Mouse (Mus musculus) cortical plate, adult 2 months (tissue): ENCODE data around the gene Lypd1. TPM values are rescaled to one million over a fixed set of nuclear protein-coding genes. Genes with fewer than 3 reads are reported as not detected.

Experiments used
- H3K27ac ChIP-seq: fragments of 200-500 bp; 2 replicates; pipeline ENCODE4 v1.5.1; 2012; ENCODE audit warnings: low read length, control low read depth, inconsistent platforms; ENCODE audit not compliant: insufficient read depth
- H3K4me1 ChIP-seq: fragments of 200-500 bp; 2 replicates; pipeline ENCODE4 v1.6.1; 2011; ENCODE audit warnings: low read length; ENCODE audit not compliant: control insufficient read depth, insufficient read depth
- H3K4me3 ChIP-seq: fragments of 200-500 bp; 2 replicates; pipeline ENCODE4 v1.5.1; 2011; ENCODE audit warnings: mild to moderate bottlenecking, low read length, control low read depth; ENCODE audit not compliant: insufficient read depth
- CTCF ChIP-seq: fragments of 200-500 bp; IDR thresholded peaks from 2 replicates; pipeline ENCODE4 v1.5.1; 2011; ENCODE audit warnings: mild to moderate bottlenecking, control low read depth, low read length; ENCODE audit not compliant: insufficient read depth; ENCODE audit errors: extremely low read depth
- POLR2A ChIP-seq: fragments of 200-500 bp; IDR thresholded peaks from 2 replicates; pipeline ENCODE4 v1.6.1; 2011; ENCODE audit warnings: mild to moderate bottlenecking, low read length, control low read depth; ENCODE audit not compliant: insufficient read depth; ENCODE audit errors: extremely low read depth
- polyA plus RNA-seq: library from polyadenylated mRNA; depleted of rRNA; stranded (reverse); fragments of >200 nt; gene quantifications from 2 replicates; pipeline ENCODE4 v1.2.3, GENCODE M21; 2012; rRNA removed

Lypd1 gene
- polyA plus RNA-seq, result 104 and 137 TPM in 2 replicates

GRCm38 (mm10) chr1:125912601-125913600 lies at the start of gene Lypd1:
Lypd1 (minus strand) TSS chr1:125913101.
- H3K4me1 ChIP-seq, result no peaks in the 10 kb centered on the region
- TF ChIP-seq CTCF, result no peak
- TF ChIP-seq POLR2A, result no peak
- H3K4me3 ChIP-seq, result peak within 1 kb of the TSS; percentile 62
- no peak within 1 kb of the TSS for H3K27ac ChIP-seq

- Histone ChIP-seq H3K4me3 (no peak overlapping the region), H3K27ac (no peak overlapping the region), H3K4me1 (no peaks in the 10 kb centered on the region)
- TF ChIP-seq CTCF, result no peak
- TF ChIP-seq POLR2A, result no peak
These were observed 38.1 kb upstream of the Lypd1 start for GRCm38 (mm10) chr1:125951026-125951425.

GRCm38 (mm10) chr1:125949076-125949475 lies 36.2 kb upstream of the Lypd1 start:
- Histone ChIP-seq H3K4me1 (no peaks in the 10 kb centered on the region), H3K27ac (no peak overlapping the region), H3K4me3 (no peak overlapping the region)
- TF ChIP-seq POLR2A, result no peak
- no peak for TF ChIP-seq CTCF

- Histone ChIP-seq H3K4me1 (no peaks in the 10 kb centered on the region), H3K27ac (no peak overlapping the region), H3K4me3 (no peak overlapping the region)
- TF ChIP-seq CTCF, result no peak
- TF ChIP-seq POLR2A, result no peak
These were observed 32.2 kb upstream of the Lypd1 start for GRCm38 (mm10) chr1:125945136-125945535.

- H3K4me1 ChIP-seq, result no peaks in the 10 kb centered on the region
- H3K4me3 ChIP-seq, result no peak overlapping the region
- no peak overlapping the region for H3K27ac ChIP-seq
- TF ChIP-seq CTCF (no peak), POLR2A (no peak)
These were observed 30.4 kb upstream of the Lypd1 start for GRCm38 (mm10) chr1:125943305-125943704.

- Histone ChIP-seq H3K27ac (no peak overlapping the region), H3K4me3 (no peak overlapping the region), H3K4me1 (no peaks in the 10 kb centered on the region; the same call in 1 of the 2 replicates)
- no peak for TF ChIP-seq CTCF
- TF ChIP-seq POLR2A, result no peak
These were observed 12.6 kb upstream of the Lypd1 start for GRCm38 (mm10) chr1:125925486-125925885.

GRCm38 (mm10) chr1:125923062-125923461 lies 10.2 kb upstream of the Lypd1 start:
- Histone ChIP-seq H3K4me1 (no peaks in the 10 kb centered on the region; the same call in 1 of the 2 replicates), H3K27ac (no peak overlapping the region), H3K4me3 (no peak overlapping the region)
- TF ChIP-seq CTCF (no peak), POLR2A (no peak)

GRCm38 (mm10) chr1:125920696-125921095 lies 7.8 kb upstream of the Lypd1 start:
- H3K4me1 ChIP-seq, result no peaks in the 10 kb centered on the region; the same call in 1 of the 2 replicates
- no peak overlapping the region for H3K27ac ChIP-seq
- TF ChIP-seq CTCF, result no peak
- TF ChIP-seq POLR2A, result no peak
- no peak overlapping the region for H3K4me3 ChIP-seq

- Histone ChIP-seq H3K4me1 (no peaks in the 10 kb centered on the region), H3K4me3 (peak overlapping the region; percentile 62), H3K27ac (no peak overlapping the region)
- TF ChIP-seq POLR2A, result peak; percentile 58; the same call in 1 of the 2 replicates
- no peak for TF ChIP-seq CTCF
These were observed 928 bp downstream of the Lypd1 start for GRCm38 (mm10) chr1:125911901-125912445.

- H3K27ac ChIP-seq, result no peak overlapping the region
- peak overlapping the region; percentile 62 for H3K4me3 ChIP-seq
- TF ChIP-seq CTCF (no peak), POLR2A (no peak)
- no peaks in the 10 kb centered on the region for H3K4me1 ChIP-seq
These were observed 1.5 kb downstream of the Lypd1 start for GRCm38 (mm10) chr1:125911337-125911900.
